Mouse (Mus musculus): ENCODE measurements around the gene Tsga10.

Gene Tsga10

GRCm38 (mm10) chr1:37866286-37866685 is at the start of gene Tsga10:
TSS of gene Tsga10 (minus strand) at chr1:37866429.
- DNase-seq, result no peak

- no peak for DNase-seq
These were observed 46.5 kb upstream of the Tsga10 start for GRCm38 (mm10) chr1:37912751-37913150.

GRCm38 (mm10) chr1:37903178-37903577 is 36.9 kb upstream of the Tsga10 start:
- DNase-seq, result peak; percentile 12 to 19

DNA sequence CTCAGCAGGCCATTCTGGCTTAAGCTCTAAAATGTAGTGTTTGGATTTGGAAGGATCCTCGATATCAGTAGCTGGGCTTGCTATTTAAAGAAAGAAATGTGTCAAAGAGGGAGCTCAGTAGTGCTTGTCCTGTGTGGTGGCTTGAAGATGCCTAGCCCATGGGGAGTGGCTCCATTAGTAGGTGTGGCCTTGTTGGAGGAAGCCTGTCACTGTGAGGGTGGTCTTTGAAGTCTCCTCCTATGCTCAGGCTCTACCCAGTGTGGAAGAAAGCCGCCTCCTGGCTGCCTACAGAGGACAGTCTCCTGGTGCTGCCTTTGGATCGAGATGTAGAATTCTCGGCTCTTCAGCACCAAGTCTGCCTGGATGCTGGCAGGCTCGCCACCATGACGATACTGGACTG is 34.1 kb upstream of the Tsga10 start:
- no peak for DNase-seq

- no peak for DNase-seq
These were observed 33.6 kb upstream of the Tsga10 start for GRCm38 (mm10) chr1:37899816-37900215.

DNA sequence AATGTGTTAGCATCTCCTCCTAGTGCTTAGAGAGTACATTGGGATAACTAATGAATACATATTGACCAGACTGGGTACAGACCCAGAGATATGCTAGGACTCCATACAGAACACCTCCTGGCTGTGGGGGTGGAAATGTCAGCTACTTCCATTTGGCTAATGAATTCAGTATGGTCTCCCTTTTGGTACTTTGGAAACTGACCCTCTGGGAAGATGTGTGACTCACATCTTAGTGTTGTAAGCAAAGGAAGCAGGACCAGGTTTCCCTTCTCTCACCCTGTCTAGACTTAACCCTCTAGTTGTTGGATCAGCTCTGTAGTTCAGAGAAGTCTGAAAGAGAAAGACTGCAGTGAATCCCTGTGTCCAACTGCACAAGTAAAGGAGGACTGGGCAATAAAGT is 28.4 kb upstream of the Tsga10 start:
- no peak for DNase-seq

- DNase-seq, result peak in 1 of 2 experiments; percentile 4
These were observed 25.2 kb upstream of the Tsga10 start for GRCm38 (mm10) chr1:37891400-37891799.

- peak; percentile 87 to 88 for DNase-seq
These were observed 23.9 kb upstream of the Tsga10 start, which contains the start of the genes Mitd1 and Mrpl30 for GRCm38 (mm10) chr1:37890025-37890652. TSS of gene Mitd1 (minus strand) at chr1:37890411. TSS of gene Mrpl30 (plus strand) at chr1:37890477.

DNA sequence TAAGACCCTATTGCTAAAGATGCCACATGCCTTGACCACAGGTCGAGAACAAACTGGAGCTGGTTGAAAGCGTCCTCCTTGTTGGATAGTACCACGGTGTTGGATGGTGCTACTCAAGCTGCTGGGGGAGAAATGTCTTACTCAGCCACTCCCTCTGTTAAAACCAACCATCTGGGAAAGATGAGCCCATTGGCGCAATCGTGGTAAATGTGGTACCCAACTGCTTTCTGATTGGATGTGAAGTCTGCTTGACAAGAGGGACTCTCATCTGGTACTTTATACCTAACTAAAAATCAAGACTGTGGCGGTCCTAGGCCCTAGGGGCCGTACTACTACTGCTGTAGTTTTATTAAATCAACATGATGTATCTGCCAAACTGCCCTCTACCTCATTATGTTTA is 23.0 kb upstream of the Tsga10 start:
- DNase-seq, result no peak

GRCm38 (mm10) chr1:37884451-37884850 is 18.2 kb upstream of the Tsga10 start:
- peak; percentile 41 to 46 for DNase-seq

- no peak for DNase-seq
These were observed 17.2 kb upstream of the Tsga10 start for GRCm38 (mm10) chr1:37883411-37883810.

DNA sequence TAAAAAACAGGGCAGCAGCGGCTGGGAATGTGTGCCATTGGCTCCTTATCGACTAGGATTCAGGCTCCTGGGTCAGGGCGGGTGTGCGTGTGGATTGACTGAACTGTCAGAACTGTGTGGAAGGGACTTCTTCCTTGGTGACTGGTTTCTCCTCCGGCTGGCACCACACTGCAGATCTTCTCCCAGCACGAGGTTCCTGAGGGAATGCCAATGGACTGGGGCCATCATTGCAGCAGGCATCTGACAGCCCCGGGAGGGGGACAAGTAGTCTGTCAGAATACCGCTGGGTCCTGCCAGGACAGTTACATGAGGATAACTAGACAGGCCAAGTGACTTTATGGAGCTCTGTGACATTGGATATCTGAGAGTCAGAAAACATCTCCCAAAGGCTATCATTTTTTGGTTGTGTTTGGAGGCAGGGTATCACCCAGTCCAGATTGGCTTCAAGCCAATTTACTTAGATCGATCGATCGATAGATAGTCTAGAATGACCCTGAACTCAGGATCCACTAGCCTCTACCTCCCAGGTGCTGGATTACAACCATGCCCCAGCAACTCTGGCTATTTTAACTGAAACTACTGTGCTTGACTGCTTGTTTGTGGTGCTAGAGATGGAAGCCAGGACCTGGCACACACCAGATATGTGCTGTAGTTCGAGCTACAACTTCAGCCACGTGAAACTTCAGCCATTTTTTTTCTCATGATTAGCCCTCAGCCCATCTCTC is 11.7 kb upstream of the Tsga10 start:
- no peak for DNase-seq

DNA sequence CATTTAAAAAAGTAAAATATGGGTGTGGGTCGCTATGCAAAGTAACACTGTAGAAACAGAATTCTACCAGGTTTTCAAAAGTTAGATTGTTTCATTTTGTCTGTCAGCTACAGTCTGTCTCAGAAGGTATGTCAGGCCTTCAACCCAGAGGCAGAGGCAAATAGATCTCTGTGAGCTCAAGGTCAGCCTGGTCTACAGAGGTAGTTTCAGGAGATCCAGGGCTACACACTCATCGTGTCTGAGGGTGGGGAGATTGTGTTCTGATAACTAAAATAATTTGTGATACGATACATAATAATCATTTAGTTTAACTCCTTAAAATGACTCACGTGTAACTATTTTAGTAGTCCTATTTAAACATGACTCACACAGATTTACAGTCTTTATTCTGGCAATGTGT is 6.9 kb upstream of the Tsga10 start:
- no peak for DNase-seq

GRCm38 (mm10) chr1:37872131-37873067 is 6.2 kb upstream of the Tsga10 start:
- DNase-seq, result peak; percentile 84 to 85

GRCm38 (mm10) chr1:37871704-37872103 is 5.5 kb upstream of the Tsga10 start, which contains the start of gene Lipt1:
TSS of gene Lipt1 (plus strand) at chr1:37871738.
- DNase-seq, result no peak

GRCm38 (mm10) chr1:37869362-37869761 is 3.1 kb upstream of the Tsga10 start:
- no peak for DNase-seq

- DNase-seq, result no peak
These were observed 2.4 kb upstream of the Tsga10 start for GRCm38 (mm10) chr1:37868640-37869039.

- no peak for DNase-seq
These were observed 1.6 kb upstream of the Tsga10 start for GRCm38 (mm10) chr1:37867684-37868322.

GRCm38 (mm10) chr1:37867056-37867455 is 827 bp upstream of the Tsga10 start:
- DNase-seq, result peak; percentile 67 to 69

GRCm38 (mm10) chr1:37865401-37866215 is 621 bp downstream of the Tsga10 start:
- DNase-seq, result no peak

GRCm38 (mm10) chr1:37864511-37865400 is 1.5 kb downstream of the Tsga10 start:
- peak; percentile 98 to 99 for DNase-seq

Measured in B cell, adult 2 months (primary cell).